Mouse (Mus musculus): ENCODE data around the gene Ifih1. TPM values are rescaled to one million over a fixed set of nuclear protein-coding genes. Genes with fewer than 3 reads are reported as not detected.
A peak's percentile ranks its signal among the peaks of the same experiment; 100 is the strongest.

Gene Ifih1
- total and polyA plus RNA-seq, 2 experiments, result 7.4 to 27.9 TPM

DNA sequence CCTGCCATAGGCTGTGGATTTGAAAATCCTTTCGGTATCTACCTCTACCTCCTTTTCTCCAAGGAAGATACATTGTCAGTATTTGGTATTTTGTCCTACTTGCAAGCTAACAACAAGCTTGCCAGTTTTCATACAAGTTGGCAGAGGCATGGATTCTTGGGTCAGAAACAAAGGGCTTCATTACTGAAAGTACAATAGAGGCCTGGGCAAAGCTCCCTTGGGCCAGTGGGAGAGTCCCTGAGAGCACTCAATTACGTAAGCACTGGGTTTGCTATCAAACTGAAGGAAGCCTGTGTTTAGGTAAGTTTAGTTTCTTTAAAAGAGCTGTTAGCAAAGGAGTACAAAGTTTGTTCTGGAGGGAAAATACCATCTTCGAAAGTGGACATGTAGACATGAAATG, 16.5 kb upstream of the Ifih1 start:
- Histone ChIP-seq H3K27ac (replicated peaks; ENCODE audit: insufficient read depth, low read depth, low read length) (no peak overlapping the region), H3K4me3 (ENCODE audit: insufficient read depth, low read depth, low read length) (no peak overlapping the region), H3K4me1 (ENCODE audit: control insufficient read depth, insufficient read depth, low read length) (peaks cover 2% of the 10 kb centered on the region; the same call in 1 of the 2 replicates), H3K9ac (ENCODE audit: low read depth, low read length) (no peak overlapping the region), H3K36me3 (ENCODE audit: control insufficient read depth, insufficient read depth, low read length) (no peaks in the 10 kb centered on the region), H3K79me2 (ENCODE audit: control insufficient read depth, insufficient read depth, low read length) (no peaks in the 10 kb centered on the region; the same call in 1 of the 2 replicates), H3K27me3 (ENCODE audit: control insufficient read depth, insufficient read depth, low read length) (no peaks in the 10 kb centered on the region)
- DNase-seq (ENCODE audit: extremely low read depth, low read depth, low spot score), result no peak
- WGBS, result 96% methylated on average over 3 of the region's 3 CpGs
- TF ChIP-seq CTCF (IDR thresholded peaks at IDR 0.05; ENCODE audit: low read depth, low read length), result no peak
- TF ChIP-seq POLR2A (IDR thresholded peaks at IDR 0.05; ENCODE audit: extremely low read depth, insufficient read depth, low read length), result no peak

DNA sequence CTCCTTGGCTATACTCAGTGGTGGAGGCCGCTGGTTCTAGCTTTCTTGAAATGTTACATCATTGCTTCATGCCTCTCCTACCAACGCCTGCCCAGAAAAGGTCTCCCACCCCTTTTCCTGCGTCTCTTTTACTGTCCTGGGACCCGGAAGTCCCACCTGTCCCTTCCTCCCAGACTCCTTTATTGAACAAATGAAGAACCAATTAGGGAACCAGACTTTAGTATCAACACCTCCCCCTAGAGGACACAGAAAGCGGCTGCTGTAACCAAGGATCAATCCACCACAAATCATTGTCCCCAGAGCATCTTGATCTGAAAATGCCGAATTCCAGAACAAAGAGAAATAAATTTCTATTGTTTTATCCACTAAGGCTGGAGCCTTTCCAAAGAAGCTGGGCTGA, 14.5 kb upstream of the Ifih1 start:
- H3K4me1 ChIP-seq (ENCODE audit: control insufficient read depth, insufficient read depth, low read length), result peaks cover 2% of the 10 kb centered on the region; the same call in 1 of the 2 replicates
- 53% methylated on average over 6 of the region's 6 CpGs for WGBS
- H3K36me3 ChIP-seq (ENCODE audit: control insufficient read depth, insufficient read depth, low read length), result no peaks in the 10 kb centered on the region
- no peak for TF ChIP-seq POLR2A (IDR thresholded peaks at IDR 0.05; ENCODE audit: extremely low read depth, insufficient read depth, low read length)
- TF ChIP-seq CTCF (IDR thresholded peaks at IDR 0.05; ENCODE audit: low read depth, low read length), result no peak
- no peak for DNase-seq (ENCODE audit: extremely low read depth, low read depth, low spot score)
- H3K27me3 ChIP-seq (ENCODE audit: control insufficient read depth, insufficient read depth, low read length), result no peaks in the 10 kb centered on the region
- no peak overlapping the region for H3K4me3 ChIP-seq (ENCODE audit: insufficient read depth, low read depth, low read length)
- no peak overlapping the region for H3K27ac ChIP-seq (replicated peaks; ENCODE audit: insufficient read depth, low read depth, low read length)
- H3K9ac ChIP-seq (ENCODE audit: low read depth, low read length), result no peak overlapping the region
- H3K79me2 ChIP-seq (ENCODE audit: control insufficient read depth, insufficient read depth, low read length), result no peaks in the 10 kb centered on the region; the same call in 1 of the 2 replicates

DNA sequence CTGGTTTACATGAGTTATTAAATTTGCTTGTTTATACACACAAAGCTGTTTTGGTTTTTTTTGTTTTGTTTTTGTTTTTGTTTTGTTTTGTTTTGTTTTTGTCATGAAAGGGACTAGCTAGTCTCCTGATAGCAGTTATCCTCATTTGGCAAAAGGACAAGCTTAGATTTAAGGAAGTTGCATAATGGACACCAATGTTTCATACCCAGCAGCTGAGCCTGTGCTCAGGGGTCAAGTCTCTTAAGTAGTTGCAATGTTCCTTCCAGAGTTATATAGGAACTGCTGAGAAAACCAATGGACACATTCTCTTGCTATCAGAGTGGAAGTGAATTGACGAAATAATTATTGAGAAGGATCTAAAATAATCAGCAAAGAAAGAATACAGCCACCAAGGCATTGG, 10.0 kb upstream of the Ifih1 start:
- Histone ChIP-seq H3K36me3 (ENCODE audit: control insufficient read depth, insufficient read depth, low read length) (no peaks in the 10 kb centered on the region), H3K27ac (replicated peaks; ENCODE audit: insufficient read depth, low read depth, low read length) (no peak overlapping the region), H3K4me3 (ENCODE audit: insufficient read depth, low read depth, low read length) (no peak overlapping the region), H3K27me3 (ENCODE audit: control insufficient read depth, insufficient read depth, low read length) (no peaks in the 10 kb centered on the region), H3K9ac (ENCODE audit: low read depth, low read length) (no peak overlapping the region), H3K4me1 (ENCODE audit: control insufficient read depth, insufficient read depth, low read length) (peaks cover 5% of the 10 kb centered on the region; the same call in 1 of the 2 replicates), H3K79me2 (ENCODE audit: control insufficient read depth, insufficient read depth, low read length) (no peaks in the 10 kb centered on the region)
- no peak for DNase-seq (ENCODE audit: extremely low read depth, low read depth, low spot score)
- 78% methylated on average over 1 of the region's 1 CpGs for WGBS
- no peak for TF ChIP-seq POLR2A (IDR thresholded peaks at IDR 0.05; ENCODE audit: extremely low read depth, insufficient read depth, low read length)
- TF ChIP-seq CTCF (IDR thresholded peaks at IDR 0.05; ENCODE audit: low read depth, low read length), result no peak

DNA sequence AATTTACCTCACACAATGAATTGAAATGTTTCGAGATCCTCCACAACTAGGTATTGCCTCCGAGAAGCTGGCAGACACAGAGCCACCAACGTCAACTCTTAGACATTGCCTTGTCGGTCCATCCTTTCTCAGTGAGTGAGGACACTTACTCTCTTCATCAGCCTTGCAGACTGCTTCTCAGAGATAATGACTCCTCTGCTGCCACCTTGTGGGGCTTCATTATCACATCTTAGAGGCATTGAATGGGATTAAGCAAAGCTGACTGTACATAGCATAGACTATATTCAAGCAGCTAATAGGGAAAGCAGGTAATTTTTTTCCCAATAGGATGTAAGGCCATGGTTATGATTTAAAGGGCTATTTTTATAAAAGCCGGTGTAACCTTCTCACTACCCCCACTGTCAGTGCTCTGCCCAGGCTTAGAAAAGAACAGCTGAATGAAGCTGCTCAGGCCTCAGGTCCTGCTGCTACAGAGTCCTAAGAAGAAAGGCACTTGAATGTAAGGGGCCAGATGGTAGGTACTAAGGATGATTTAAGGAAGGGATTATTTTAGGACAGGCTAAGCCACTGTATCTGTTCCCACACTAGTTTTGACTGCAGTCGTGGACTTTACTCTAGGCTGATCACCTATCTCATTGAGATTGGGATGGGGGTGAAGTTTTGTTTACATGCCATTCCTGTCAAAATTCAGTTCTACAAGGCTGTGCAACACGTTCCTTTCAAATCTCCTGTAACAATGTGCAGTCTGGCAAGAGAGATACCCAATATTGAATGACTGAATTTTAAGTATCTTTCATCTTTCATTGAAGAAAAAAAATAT, 8.7 kb upstream of the Ifih1 start:
- Histone ChIP-seq H3K4me1 (ENCODE audit: control insufficient read depth, insufficient read depth, low read length) (peaks cover 5% of the 10 kb centered on the region; the same call in 1 of the 2 replicates), H3K79me2 (ENCODE audit: control insufficient read depth, insufficient read depth, low read length) (no peaks in the 10 kb centered on the region), H3K9ac (ENCODE audit: low read depth, low read length) (no peak overlapping the region), H3K36me3 (ENCODE audit: control insufficient read depth, insufficient read depth, low read length) (no peaks in the 10 kb centered on the region), H3K27ac (replicated peaks; ENCODE audit: insufficient read depth, low read depth, low read length) (peak overlapping the region; percentile 45; the same call in 1 of the 2 replicates), H3K27me3 (ENCODE audit: control insufficient read depth, insufficient read depth, low read length) (no peaks in the 10 kb centered on the region), H3K4me3 (ENCODE audit: insufficient read depth, low read depth, low read length) (no peak overlapping the region)
- 24% methylated on average over 7 of the region's 7 CpGs for WGBS
- DNase-seq (ENCODE audit: extremely low read depth, low read depth, low spot score), result peak; percentile 79
- peak; percentile 48; the same call in 1 of the 2 replicates for TF ChIP-seq CTCF (IDR thresholded peaks at IDR 0.05; ENCODE audit: low read depth, low read length)
- no peak for TF ChIP-seq POLR2A (IDR thresholded peaks at IDR 0.05; ENCODE audit: extremely low read depth, insufficient read depth, low read length)

DNA sequence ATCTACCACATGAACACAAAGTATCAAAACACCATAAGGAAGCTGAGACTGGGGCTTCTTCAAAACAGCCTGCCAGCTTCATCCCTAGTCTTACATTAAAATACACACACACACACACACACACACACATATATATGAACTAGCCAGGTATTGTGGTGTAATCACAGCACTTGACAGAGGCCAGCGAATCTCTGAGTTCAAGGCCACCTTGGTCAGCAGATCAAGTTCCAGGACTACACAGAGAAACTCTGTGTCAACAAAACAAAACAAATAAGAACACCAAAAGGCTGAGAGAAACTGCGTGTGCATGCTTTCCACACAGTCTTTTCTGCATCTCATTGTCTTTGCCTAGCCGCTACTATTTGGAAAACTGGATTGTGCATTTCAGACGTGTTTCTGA, 6.4 kb upstream of the Ifih1 start:
- H3K4me3 ChIP-seq (ENCODE audit: insufficient read depth, low read depth, low read length), result no peak overlapping the region
- H3K79me2 ChIP-seq (ENCODE audit: control insufficient read depth, insufficient read depth, low read length), result no peaks in the 10 kb centered on the region
- H3K27ac ChIP-seq (replicated peaks; ENCODE audit: insufficient read depth, low read depth, low read length), result no peak overlapping the region
- no peaks in the 10 kb centered on the region for H3K27me3 ChIP-seq (ENCODE audit: control insufficient read depth, insufficient read depth, low read length)
- H3K9ac ChIP-seq (ENCODE audit: low read depth, low read length), result no peak overlapping the region
- TF ChIP-seq POLR2A (IDR thresholded peaks at IDR 0.05; ENCODE audit: extremely low read depth, insufficient read depth, low read length) (no peak), CTCF (IDR thresholded peaks at IDR 0.05; ENCODE audit: low read depth, low read length) (no peak)
- H3K36me3 ChIP-seq (ENCODE audit: control insufficient read depth, insufficient read depth, low read length), result no peaks in the 10 kb centered on the region
- WGBS, result 28% methylated on average over 4 of the region's 4 CpGs
- DNase-seq (ENCODE audit: extremely low read depth, low read depth, low spot score), result peak; percentile 88
- H3K4me1 ChIP-seq (ENCODE audit: control insufficient read depth, insufficient read depth, low read length), result peaks cover 5% of the 10 kb centered on the region; the same call in 1 of the 2 replicates

DNA sequence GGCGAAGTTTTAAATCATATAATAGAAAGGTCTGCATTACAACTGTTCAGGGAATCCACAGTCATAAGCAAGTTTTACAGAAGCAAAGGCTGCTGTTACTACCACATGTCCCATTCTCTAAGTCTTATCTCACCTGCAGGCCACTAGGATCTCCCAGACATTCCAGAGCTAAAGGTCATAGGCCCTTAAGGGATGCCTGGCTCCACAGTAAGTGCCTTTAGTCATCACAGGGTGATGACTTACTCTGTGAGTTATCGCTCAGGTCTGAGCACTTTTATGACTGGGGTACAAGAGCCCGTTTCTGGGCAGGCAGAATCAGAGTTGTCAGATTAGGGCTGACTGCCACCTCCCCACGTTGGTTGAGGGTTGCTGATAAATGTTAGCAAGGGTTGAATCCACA, 5.8 kb upstream of the Ifih1 start:
- TF ChIP-seq POLR2A (IDR thresholded peaks at IDR 0.05; ENCODE audit: extremely low read depth, insufficient read depth, low read length), result no peak
- TF ChIP-seq CTCF (IDR thresholded peaks at IDR 0.05; ENCODE audit: low read depth, low read length), result no peak
- Histone ChIP-seq H3K4me1 (ENCODE audit: control insufficient read depth, insufficient read depth, low read length) (peaks cover 5% of the 10 kb centered on the region; the same call in 1 of the 2 replicates), H3K36me3 (ENCODE audit: control insufficient read depth, insufficient read depth, low read length) (no peaks in the 10 kb centered on the region), H3K27me3 (ENCODE audit: control insufficient read depth, insufficient read depth, low read length) (no peaks in the 10 kb centered on the region), H3K27ac (replicated peaks; ENCODE audit: insufficient read depth, low read depth, low read length) (no peak overlapping the region), H3K79me2 (ENCODE audit: control insufficient read depth, insufficient read depth, low read length) (no peaks in the 10 kb centered on the region), H3K4me3 (ENCODE audit: insufficient read depth, low read depth, low read length) (no peak overlapping the region), H3K9ac (ENCODE audit: low read depth, low read length) (no peak overlapping the region)
- WGBS, result 55% methylated on average over 4 of the region's 4 CpGs
- DNase-seq (ENCODE audit: extremely low read depth, low read depth, low spot score), result no peak

All from liver, adult 2 months (tissue).